Mouse (Mus musculus) forelimb bud, embryonic 11.5 days (tissue): ENCODE measurements around the gene Mboat1.
A peak's percentile ranks its signal among the peaks of the same experiment; 100 is the strongest.

Experiments
- DNase-seq: peaks from one replicate; pipeline ENCODE4 v3.0.0-alpha.2; 2012; ENCODE audit warnings: low read depth, low spot score

Mboat1 gene

DNA sequence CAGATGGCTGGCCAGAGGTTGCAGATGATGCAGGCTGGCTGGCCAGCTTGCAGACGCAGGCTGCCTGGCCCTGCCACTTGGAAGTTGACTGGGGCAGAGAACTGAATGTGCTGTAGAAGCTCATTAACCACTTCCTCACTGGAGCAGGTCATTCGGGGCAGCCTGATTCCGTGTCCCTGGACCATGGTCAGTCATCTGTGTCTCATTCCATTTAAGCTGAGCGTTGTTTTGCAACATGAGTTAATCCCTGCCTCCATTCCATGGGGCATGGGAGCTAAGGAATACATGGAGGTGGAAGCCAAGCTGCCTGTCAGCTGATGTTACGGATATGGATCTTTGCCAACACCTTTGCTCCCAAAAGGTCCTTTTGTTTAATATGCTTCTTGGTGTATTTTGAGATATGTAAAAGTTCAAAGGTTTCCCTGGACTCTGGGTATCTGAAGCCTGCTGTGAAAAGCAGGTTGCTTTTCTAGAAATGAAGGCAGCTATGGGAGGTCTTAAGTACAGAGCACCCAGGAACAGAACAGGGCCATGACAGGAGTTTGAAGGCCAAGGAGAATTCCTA, 114.1 kb downstream of the Mboat1 start:
- DNase-seq: no peak

DNA sequence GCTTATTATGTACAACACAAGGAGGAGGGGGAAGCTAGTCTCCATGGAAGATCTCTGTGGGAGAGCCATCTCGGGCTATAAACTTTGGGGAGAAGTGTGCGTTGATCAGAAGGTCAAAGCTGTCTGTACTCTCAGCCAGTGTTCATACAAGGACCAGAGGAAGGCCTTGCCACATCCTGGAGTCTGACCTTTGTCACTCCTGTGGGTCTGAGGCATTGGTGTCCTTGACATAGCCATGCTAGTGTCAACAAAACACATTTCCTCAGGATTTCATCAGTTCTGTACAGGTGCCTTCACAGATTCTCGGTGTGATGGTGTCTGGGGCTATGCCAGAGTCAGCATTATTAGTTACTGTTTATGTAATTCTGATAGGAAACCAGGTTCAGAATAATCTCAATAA, 115.1 kb downstream of the Mboat1 start:
- no peak for DNase-seq

DNA sequence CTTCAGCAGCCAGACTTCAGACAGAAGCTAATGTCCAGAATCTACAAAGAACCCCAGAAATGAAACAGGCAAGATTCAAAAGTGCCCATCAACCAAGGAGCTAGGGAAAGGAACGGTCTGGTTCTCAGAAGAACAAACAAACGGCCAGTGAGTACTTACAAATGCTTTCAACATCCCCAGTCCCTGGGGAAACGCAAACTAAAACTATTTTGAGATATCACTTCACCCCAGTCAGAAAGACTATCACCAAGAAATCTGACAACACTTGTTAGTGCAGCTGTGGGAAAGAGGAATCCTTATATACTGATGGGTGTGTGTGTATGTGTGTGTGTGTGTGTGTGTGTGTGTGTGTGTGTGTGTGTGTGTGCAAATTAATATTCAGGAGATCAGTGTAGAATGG, 116.4 kb downstream of the Mboat1 start:
- DNase-seq: no peak

DNA sequence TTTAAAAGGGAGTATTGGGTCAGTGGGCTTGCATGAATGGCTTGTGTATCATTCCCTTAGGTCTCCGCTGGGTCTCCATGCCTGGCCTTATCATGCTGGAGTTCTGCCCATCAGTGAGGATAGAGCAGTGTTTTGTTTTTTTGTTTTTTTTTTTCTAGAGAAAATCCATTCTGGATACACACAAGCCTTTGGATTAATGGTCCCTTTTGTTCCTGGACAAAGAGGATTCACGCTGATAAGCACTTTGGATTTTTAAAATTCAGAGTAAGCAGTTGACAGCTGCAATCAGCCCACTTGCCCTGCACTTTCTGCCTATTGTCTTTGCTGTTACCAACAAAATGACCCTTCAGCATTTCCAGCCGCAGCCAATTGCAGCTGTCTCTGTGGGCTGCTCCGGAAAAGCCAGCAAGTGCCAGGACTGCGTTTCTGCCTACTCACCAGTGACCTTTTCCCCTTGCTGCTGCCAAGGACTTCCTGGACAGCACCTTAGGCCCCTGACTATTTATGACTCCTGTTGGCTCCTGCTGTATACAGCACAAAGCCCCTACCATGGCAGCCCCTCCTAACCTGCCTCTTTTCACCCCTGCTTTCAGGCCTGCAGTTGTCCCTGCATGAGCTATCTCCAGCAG, 117.5 kb downstream of the Mboat1 start:
- no peak for DNase-seq

DNA sequence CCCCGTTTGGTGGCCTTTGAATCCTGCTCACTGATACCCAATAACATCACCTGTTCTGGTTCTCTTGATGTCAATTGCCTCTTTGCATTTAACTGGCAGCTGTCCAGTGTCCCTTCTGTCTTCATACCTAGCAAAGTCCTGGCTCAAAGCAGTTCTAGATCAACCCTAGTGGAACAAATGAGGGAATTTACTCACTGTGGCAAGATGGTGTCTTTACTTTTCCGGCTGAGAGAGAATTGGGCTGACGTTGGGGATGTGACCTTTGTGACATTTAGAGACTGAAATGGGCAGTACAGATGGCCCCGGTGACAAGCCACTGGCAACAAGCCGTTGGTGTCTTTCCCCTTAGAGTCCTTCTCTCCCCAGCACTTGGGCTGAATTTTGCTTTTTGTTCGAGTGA, 118.1 kb downstream of the Mboat1 start:
- DNase-seq: no peak

DNA sequence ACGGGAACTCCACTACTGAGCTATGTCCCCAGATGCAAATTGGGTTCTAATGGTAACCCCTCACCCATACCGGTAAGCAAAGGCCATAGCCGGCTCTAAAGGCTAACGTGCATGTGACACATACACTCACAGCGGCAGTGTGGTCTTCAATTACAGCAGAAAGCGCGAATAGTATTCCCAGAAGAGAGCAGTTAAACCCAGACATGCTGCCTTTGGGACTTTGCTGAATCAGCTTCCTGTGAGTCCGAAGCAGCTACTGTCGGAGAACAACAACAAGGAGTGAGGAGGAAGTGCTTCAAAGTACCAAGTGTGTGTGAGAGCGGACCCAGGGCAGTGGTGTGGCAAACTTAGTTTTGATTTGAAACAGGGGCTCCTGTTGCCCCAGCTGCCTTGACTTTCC, 122.5 kb downstream of the Mboat1 start:
- DNase-seq: no peak

DNA sequence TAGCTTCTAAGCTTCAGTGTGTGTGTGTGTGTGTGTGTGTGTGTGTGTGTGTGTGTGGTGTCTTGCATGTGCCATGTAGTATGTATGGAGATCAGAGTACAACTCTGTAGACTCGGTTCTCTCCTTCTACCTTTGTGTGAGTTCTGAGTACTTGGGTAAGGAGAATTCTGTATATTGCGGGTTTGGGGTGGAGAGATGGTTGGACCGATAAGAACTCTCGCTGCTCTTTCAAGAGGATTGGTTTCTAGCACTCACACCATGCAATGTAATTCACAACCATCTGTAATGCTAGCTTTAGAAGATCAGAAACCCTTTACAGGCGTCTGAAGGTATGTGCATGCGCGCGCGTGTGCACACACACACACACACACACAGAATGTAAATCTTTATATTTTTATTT, 123.0 kb downstream of the Mboat1 start:
- DNase-seq: no peak

DNA sequence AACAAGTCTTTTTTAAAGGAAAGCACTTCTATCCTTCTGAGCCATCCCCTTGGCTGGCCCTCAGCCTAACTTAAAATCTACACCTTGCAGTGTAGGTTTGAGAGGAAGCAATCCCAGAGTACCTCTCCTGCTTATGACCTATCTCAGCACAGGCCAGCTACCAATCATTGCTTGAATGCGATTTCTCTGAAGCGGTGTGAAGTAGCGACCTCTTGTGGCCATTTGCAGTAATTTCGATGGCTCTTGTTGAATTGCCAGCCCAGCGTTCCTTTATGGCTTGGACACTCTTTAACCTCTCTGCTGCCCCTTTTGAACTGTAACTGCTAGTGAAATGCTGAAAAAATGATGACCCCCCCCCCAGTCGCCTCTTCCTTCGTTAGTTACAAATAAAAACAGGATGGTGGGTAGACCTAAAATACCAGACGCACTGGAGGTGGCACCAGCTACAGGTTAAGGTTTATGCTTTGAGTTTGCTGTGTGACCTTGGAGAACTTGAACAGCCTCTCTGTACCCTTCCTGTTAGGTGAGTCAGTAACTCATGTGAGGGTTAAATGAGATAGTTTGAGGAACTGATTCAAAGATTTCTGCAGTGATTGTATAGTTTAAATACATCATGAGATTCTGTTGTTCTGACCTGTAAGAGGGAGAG, 123.7 kb downstream of the Mboat1 start:
- DNase-seq: peak; percentile 88

DNA sequence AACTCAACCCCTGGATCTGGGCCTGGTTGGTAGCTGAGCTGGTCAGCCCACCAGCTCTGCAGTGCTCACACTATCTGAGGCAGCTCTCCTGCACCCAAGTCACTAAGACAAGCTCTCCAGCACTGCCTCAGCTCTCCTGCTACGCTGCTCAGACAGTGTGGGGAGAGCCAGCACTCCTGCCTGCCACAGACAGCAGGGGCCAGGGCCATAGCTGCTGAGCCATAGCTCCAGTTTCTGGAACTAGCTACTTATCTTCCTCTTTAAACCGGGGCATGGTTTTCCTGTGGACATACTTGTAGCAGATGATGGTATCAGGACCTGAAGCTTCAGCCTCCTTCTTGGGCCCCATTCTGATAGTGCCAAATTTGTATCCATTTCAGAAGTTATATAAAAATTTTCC, 127.4 kb downstream of the Mboat1 start:
- DNase-seq: no peak

DNA sequence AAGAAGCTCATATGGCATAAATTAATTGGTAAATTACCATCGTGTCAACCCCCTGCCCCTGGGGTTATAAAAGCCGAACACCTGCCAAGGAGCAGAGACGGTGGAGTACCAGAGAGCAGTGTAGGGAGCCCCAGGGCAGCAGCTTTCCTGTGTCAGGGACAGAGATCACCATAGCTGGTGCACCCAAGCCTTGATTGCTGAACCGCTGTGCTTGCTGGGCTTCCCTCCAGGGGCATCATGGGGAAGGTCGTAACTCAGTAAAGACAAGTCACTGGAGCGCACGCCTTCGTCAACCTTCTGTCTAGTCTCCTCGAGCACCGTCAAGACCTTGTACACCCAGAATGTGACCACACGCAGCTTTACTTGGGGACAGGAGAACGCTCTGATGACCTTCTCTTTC, 128.0 kb downstream of the Mboat1 start:
- DNase-seq: no peak

DNA sequence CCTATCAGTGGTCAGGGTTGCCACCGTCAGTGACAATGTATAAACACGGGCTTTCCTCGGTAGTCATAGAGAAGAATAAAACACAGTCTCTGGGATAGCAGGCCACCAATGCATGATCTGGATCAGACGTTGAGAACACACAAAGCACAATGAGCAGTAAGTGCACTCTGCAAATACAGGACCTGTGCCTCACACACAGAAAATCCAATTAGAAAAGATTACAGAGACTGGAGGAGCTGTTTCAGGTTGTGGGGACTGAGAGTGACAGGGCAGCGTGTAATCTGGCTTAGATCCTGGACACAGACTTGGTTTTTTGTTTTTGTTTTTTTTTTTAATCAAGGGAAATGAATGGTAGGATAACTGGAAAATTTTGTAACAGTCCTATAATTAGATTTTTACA, 128.5 kb downstream of the Mboat1 start:
- no peak for DNase-seq

DNA sequence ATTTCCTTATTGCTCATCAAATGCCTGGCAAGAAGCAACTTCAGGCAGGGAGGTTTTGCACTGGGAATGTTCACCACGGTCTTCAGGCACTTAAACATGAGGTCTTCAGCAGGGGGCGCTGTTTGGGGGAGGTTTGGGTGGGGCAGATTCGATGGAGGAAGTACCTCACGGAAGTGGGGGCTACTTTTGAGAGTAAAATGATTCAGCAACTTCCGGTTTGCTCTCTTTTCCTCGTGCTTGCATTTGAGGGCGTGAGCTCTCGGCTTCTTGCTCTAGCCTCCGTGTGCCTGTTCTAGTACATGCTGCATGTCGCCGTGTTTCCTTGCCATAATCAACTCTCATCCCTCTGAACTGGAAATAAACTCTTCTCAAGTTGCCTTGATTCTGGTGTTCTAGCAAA, 129.7 kb downstream of the Mboat1 start:
- no peak for DNase-seq

DNA sequence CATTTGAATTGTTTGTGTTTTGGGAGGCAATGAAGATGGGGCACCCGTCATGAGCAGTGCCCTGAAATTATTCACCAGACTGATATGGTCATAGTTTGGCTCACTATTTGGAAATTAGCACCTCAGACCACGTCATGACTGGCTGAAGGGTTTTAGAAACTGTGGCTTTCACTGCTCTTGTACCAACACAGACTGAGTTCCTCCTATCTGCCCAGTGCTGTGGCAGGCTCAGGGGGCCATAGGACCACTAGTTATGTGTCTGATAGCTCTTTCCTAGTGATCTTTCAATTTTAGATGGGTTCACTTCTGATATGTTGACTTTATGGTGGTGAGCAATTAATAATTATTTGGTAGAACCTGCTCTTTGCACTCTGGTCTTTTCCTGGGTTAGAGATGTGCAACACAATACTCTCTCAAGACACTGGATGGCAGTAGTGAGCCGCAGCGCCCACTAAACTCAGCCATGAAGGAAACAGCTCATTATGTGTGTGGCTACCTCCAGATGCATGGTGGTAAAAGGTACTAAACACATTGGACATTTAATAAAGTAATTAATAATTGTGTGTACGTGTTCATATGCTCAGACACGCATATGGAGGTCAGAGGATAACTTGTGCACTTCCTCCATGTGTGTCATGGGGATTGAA, 135.9 kb downstream of the Mboat1 start:
- peak; percentile 57 for DNase-seq
